Mouse (Mus musculus) monocyte, adult 2 months (primary cell): ENCODE data around the gene Srgap3.

Experiments used
- DNase-seq, 2 experiments: peaks; one replicate each; pipeline ENCODE4 v3.0.0; 2022; ENCODE audit warnings: low spot score in 2 of 2, low read depth in 1 of 2

Srgap3 gene

GRCm38 (mm10) chr6:112946895-112947436 is at the start of gene Srgap3:
Gene Srgap3 (minus strand): TSS chr6:112947266.
- peak; percentile 51 to 58 for DNase-seq

DNA sequence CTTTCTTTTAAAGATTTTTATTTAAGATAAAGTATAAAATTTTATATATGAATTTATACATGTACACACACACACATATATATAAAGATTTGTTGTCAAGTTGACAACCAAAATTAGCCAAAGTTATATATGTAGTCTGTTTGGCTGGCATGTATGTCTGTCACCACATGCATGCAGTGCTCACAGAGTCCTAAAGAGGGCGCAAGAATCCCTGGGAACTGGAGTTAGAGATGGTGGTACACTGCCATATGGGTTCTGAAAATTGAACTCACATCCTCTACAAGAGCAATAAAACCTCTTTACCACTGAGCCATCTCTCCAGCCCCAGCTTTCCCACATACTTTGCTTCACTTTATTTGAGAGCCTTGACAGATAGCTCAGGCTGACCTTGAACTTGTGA is 48.6 kb upstream of the Srgap3 start:
- no peak for DNase-seq

DNA sequence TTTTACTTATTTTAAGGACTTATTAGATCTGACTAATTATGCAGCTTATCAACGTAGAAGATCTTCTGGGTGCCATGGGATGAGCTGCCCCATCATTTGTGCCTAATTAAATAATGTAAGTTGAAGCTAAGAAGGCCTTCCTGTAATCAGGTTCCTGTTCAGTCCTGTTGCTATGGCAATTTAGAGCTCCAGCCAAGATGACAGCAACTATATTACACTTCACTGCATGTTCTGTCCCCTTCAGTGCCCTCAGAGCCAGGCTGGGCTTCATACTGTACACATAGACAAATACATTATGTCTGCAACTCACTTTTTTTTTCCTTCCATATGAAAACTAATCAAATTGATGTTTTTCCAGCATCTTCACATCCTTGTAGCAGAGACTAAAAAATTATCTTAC is 43.1 kb upstream of the Srgap3 start:
- no peak for DNase-seq

DNA sequence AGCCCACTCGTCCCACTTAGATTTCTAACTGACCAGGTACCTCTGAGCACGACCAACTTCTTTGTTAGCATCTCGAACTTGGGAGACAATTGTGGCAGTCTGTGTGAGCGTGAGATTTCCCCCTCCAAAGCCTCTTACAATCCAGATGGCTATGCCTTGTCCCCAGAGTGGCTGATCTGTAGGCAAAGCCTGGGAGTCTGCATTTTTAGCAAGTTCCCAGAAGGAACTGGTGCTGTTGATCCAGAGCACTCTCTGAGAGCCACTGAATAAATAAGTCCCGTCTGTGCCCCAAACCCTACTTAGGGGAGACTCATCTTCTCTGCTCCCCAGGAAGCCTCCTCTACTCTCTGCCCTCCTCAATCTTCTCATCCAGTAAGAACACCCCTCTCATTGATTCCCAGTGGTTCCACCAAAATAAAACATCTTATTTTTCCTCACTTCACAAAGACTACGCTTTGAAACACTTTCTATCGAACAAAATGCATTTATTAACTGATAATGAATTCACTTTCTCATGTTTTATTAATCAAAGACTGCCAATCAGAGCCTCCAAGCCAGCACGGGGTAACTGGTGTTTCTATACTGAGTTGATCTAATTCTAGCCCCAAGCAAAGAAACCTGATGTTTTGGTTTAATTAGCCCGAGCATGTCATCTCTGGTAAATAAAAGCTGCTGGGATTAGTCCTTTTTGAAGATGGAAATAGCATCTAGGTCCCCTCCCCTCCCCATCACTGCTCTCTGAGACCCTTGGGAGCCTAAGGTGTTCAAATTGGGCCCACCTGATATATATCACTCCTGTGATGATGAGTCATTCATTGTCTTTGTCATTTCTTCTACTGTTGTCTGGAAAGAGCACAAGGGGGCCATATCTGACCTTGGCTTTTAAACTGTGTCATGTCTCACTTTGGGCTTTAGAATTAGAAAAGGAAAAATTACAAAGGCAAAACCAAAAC is 38.6 kb upstream of the Srgap3 start:
- no peak for DNase-seq

DNA sequence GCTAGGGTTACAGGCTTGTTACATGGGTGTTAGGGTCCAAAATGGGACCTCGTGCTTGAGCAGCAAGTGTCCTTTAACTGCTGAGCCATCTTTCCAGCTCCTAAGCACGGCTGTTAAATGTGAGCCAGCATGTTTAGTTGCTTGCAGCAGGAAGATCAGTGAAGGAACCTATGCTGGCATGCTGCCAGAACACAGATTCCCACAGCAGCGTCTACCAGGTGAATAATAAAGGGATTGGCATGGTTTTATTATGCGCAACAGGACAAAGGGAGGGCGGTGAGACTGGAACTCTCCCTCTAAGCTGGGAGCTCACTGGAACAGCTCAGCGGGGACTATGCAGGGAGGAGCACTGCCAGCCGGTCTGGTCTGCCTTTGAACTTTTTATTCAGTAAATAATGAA is 35.2 kb upstream of the Srgap3 start:
- no peak for DNase-seq

- DNase-seq: no peak
Measured at GRCm38 (mm10) chr6:112978947-112979346, 31.9 kb upstream of the Srgap3 start.

DNA sequence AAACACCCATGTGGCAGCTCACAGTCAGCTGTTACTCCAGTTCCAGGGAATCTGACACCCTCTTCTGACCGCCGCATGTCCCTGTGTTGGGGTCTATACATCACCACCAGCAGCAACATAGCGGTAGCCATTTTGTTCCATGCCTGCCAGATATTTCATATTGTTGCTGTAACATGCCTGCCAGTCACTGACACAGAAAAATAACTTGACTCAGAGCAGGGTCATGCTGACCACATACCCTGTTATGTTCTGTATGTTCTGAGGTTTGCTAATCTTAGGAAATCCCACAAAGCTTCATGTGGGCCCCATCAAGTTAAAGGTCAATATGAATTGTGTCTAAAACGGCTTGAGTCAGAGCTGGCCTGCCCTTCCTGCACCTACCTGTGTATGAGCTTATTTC is 30.2 kb upstream of the Srgap3 start:
- DNase-seq: no peak

GRCm38 (mm10) chr6:112976541-112976940 is 29.5 kb upstream of the Srgap3 start:
- no peak for DNase-seq

DNA sequence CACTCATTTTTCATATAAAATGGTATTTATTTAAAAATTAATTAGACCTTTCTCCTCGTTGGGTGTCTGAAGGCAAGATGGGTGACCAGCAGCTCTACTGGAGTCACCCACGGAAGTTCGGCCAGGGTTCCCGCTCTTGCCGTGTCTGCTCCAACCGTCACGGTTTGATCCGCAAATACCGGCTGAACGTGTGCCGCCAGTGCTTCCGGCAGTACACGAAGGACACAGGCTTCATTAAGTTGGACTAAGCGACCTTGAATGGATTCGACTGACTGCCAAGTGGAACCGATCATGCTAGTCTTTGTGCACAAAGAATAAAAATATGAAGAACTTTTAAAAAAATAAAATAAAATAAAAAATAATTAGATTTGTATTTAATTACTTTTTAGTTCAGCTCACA is 29.1 kb upstream of the Srgap3 start:
- no peak for DNase-seq

- no peak for DNase-seq
Measured at GRCm38 (mm10) chr6:112973786-112974720, 27.0 kb upstream of the Srgap3 start.

DNA sequence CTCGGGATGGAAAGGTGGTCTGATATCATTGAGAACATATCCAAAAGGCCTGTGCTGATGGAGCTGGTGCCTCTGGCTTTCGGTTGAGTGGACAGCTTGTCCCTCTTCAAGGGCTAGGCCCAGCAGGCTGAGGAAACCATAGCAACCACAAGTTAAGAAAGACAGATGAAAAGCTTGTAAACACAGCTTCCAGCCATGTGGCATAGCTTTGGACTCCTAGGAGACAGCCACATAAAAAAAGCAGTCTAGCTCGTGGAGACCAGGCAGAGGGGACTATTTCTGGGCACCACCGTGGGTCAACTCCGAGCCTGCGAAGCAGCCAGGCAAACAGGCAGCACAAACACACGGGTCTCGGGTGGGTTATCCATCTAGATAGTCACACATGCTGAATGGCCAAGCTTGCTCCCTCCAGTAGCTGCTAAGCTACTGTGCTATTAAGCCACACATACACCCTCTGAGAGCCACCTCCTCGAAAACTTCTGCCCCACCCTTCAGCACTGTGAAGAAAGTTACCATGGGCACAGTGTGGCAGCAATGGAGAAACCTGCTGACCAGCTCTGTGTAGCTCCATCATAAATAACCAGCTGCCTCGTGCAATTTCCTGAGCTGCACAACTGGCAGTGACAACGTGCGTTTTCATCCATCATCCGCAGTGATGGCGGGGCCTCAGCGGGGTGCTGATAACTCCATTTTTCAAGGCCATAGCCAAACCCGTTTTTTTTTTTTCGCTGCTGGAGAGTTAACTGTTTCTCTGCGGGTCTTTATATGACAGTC is 26.0 kb upstream of the Srgap3 start:
- DNase-seq: no peak

- no peak for DNase-seq
Measured at GRCm38 (mm10) chr6:112972127-112972526, 25.1 kb upstream of the Srgap3 start.

DNA sequence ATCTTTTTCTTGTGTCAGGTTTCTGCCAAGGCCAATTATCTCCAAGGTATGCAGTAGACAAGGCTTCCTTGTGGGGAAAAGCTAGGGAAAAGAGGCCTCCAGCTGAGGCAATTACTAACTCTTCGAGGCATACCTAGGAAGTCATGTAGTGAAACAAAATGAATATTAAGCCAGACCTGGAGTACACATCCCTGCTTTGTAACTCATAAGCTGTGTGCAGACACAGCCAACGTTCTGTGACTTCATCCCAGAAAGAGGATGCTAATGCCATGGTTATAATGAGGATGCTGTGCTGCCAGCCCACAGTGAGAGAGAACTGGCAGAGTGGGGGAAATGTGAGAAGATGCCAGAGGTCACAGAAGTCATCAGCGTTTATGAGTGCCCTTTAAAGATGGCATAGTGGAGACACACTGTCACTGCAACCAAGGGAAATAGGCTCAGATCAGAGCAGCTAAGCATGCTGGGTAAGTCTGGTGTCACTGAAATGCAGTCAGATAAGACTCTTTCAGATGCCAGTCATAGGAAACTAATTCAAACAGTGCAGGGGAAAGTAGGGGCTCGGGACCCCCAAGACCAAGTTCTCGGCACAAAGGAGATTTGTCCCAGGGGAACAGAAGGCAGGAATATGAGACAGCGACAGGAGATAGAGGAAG is 24.2 kb upstream of the Srgap3 start:
- DNase-seq: no peak

DNA sequence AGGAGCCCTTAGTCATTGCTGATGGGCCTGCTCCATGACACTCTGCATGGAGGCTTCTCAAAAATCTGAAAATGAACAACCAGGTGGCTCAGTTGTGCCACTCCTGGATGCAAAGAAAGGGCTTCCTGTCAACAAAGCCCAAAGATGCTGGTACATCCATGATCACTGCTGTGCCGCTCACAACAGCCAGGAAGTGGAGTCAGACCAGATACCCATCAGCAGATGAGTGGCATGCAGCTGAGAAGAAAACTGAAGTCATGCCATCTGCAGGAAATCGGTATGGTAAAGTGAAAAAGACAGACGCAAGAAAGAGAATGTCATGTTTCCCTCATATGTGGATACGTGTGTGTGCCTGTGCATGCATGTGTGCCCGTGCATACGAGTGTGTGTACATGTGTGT is 20.3 kb upstream of the Srgap3 start:
- DNase-seq: no peak

DNA sequence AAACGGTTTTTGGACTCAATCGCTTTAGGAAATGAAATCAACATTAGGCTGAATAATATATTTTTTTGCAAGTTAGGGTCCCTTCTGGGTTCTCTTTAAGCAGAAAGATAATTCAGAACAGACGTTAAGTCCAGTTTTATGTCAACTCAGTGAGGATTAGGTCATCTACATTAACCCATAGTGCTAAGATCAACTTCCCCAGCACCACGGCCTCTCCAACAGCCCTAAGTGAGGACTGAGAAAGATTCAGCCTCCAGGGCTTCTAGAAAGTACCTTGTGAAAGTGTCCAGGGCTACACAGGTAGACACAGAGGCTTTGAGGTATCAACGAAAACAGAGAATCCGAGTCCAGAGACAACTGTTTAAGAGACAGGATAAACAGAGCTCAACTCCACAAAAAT is 11.3 kb upstream of the Srgap3 start:
- DNase-seq: no peak

DNA sequence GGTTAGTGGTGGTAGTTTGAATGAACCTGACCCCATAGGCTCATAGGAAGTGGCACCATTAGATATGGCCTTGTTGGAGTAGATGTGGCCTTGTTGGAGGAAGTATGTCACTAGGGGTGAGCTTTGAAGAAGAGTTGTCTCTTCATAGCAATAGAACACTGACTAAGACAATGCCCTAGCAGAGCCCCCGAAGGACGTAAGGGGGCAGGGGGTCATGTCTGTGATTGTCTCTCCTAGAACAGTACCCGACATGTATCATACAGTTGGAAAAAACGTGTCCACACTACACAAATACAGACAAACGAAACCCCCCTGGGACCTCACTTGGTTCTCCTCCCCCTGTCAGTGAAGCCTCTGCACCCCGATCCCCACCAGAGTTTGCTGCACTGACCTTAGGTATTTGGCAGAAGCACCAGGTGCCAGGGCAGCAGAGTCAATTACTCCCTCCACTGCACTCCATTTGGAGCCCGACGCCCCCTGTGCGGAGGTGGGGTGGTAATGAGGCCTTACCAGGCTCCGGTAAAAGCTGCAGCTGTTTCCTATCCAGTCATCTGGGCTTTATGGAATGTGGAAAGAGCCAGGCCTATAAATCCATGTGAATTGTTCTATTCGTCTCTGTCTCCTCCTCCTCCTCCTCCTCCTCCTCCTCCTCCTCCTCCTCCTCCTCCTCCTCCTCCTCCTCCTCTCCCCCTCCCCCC is 10.7 kb upstream of the Srgap3 start:
- DNase-seq: no peak

DNA sequence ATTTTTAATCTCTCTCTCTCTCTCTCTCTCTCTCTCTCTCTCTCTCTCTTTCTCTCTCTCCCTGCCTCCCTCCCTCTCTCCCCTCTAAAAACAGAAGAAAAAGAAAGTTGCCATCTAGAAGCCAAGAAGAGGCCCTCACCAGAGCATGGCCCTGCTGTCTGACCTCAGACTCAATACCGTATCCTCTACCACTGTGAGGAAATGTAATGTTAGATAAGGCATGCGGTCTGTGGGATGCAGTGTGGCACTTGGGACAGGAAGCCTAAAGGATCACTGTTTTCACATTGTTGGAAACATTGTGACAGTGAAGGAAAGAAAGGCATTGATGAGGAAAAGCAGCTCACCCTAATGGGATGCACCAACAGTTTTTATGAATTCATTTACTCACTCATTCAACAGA is 8.7 kb upstream of the Srgap3 start:
- DNase-seq: no peak

- no peak for DNase-seq
Measured at GRCm38 (mm10) chr6:112953905-112954304, 6.8 kb upstream of the Srgap3 start.

- DNase-seq: no peak
Measured at GRCm38 (mm10) chr6:112951254-112951653, 4.2 kb upstream of the Srgap3 start.
